Mouse (Mus musculus) heart, adult 8-10 months (tissue): Measurements from ENCODE around the gene Lrrc27. TPM values are rescaled to one million over a fixed set of nuclear protein-coding genes. Genes with fewer than 3 reads are reported as not detected.

ENCODE experiments used
- DNase-seq: peaks from one replicate; pipeline ENCODE4 v3.0.0; 2022; ENCODE audit warnings: low spot score
- total RNA-seq, 4 experiments: library from RNA; stranded (reverse); gene quantifications; 2 replicates each; pipeline ENCODE4 v1.2.4; 2022

Gene Lrrc27
- total RNA-seq, 4 experiments from 2014 or later = 15.6 to 18.8 (median 16.4) TPM

- DNase-seq = peak; percentile 63
Observed at GRCm38 (mm10) chr7:139273397-139273719, 60.6 kb downstream of the Lrrc27 start.

GRCm38 (mm10) chr7:139275586-139275985 is 62.8 kb downstream of the Lrrc27 start:
- no peak for DNase-seq

DNA sequence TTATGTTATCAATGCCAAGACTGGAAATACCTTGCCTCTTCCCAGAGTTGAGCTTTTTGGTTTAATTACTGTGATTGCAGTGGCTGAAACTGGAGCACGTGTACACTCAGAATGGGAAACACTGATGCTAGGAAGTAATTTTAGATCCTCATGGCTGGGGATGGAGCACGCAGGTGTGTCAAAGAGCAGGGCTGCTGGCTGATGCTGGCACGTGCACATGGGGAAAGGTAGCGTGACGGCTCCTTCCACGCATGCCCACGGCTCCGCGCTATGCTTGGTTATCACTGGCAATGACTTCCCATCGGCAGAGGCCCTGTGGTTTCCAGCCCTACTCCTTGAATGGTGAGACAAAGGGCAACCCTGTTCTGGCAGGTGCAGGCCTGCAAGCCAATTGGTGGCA is 63.4 kb downstream of the Lrrc27 start:
- DNase-seq = no peak

- no peak for DNase-seq
Observed at GRCm38 (mm10) chr7:139277536-139277935, 64.7 kb downstream of the Lrrc27 start.

GRCm38 (mm10) chr7:139279571-139279970 is 66.8 kb downstream of the Lrrc27 start:
- DNase-seq = no peak

GRCm38 (mm10) chr7:139280044-139280443 is 67.3 kb downstream of the Lrrc27 start:
- no peak for DNase-seq

DNA sequence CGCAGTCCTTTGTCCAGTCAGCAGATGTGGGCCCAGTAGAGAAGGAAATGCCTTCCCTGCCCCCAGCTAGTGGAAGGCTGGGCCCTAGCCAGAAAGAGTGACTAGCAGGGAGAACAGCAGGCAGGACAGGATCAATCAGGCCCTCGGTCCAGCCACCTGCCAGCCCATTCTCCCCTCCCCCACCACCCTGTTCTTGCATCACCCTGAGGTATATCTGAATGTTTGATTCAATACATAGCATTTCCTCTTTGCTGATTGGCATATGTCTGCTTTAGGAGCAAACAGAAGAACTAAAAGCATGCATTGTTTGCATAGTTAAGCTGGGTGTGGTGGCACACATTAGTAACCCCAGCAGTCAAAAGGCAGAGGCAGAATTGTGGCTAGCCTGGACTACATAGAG is 68.4 kb downstream of the Lrrc27 start:
- no peak for DNase-seq

- DNase-seq = no peak
Observed at GRCm38 (mm10) chr7:139282037-139282436, 69.2 kb downstream of the Lrrc27 start.

DNA sequence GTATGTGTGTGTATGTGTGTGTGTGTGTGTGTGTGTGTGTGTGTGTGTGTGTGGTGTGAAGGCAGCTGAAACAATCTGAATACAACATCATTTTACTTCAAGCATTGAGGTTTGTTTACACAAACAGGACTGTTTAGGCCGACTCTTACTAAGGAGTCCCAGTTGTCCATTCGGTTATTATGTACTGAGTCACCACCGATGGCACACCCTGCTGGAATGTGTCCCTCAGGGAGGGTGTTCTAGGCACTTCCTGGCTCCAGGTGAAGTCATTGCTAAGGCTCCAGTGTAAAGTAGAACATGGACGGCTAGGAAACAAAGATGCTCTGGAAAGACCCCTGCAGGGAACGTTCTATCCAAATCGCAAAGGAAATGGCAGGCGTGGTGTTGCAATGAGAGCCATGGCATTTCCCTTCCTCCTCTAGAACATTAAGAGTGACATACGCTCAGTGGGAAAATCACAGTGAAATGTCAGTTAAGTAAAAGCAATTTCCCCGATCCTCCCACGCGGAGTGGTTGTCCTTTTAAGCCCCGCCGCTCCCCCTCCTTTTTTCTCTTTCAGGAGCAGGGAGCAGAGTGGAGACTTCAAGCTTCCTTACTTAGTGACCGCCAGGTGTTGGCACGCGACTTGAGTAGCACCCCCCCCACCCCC is 72.6 kb downstream of the Lrrc27 start:
- DNase-seq = no peak

DNA sequence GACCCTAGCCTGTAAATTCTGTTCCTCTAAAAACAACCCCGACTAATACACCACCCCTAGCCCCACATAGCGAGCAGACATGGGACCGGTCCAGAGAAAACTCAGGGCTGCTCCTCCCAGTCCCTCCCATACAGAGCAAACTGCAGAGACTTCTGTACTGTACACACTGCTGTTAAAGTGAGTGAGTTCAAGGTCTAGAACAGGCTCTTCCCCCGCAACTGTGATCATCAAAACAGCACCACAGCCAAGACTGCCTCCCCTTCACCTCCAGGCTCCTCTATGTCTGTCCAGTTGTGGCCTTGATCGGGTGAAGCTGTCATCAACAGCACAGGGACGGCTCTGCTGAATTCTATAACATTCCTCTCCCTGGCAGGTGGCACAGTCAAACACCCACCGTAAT is 75.8 kb downstream of the Lrrc27 start:
- DNase-seq = no peak

Other genes starting within 250 kb of the Lrrc27 start
- 1 to 10 TPM; 4.1 to 6.3 (median 4.9) TPM for gene Dpysl4, start 127.0 kb upstream of the Lrrc27 start, total RNA-seq
- gene Stk32c, start 319 bp downstream of the Lrrc27 start, total RNA-seq = under 1 TPM; 0.41 to 0.92 (median 0.43) TPM
- gene Pwwp2b, start 35.5 kb downstream of the Lrrc27 start, total RNA-seq = 10 to 100 TPM in 2 of 4 experiments, 1 to 10 TPM in 2; 8.1 to 12.5 (median 10.0) TPM
- 100 to 1,000 TPM; 291 to 307 (median 299) TPM for gene Inpp5a, start 176.1 kb downstream of the Lrrc27 start, total RNA-seq